Mouse (Mus musculus) ES-Bruce4 (cell line): ENCODE data around the gene Rrad. TPM values are rescaled to one million over a fixed set of nuclear protein-coding genes. Genes with fewer than 3 reads are reported as not detected.

Source experiments
- H3K27ac ChIP-seq: 2 replicates; pipeline ENCODE4 v1.5.1; 2012; ENCODE audit warnings: low read length, inconsistent platforms; ENCODE audit not compliant: insufficient read depth
- H3K27me3 ChIP-seq: 2 replicates; pipeline ENCODE4 v1.6.1; 2012; ENCODE audit warnings: mild to moderate bottlenecking, low read length, inconsistent platforms; ENCODE audit not compliant: control insufficient read depth, poor library complexity, insufficient read depth, severe bottlenecking
- H3K36me3 ChIP-seq: 2 replicates; pipeline ENCODE4 v1.6.1; 2012; ENCODE audit warnings: inconsistent platforms, mild to moderate bottlenecking, low read length, moderate library complexity; ENCODE audit not compliant: control insufficient read depth, poor library complexity, insufficient read depth, severe bottlenecking
- H3K4me1 ChIP-seq: one replicate; pipeline ENCODE4 v1.8.1; 2011; ENCODE audit warnings: low read length; ENCODE audit not compliant: control insufficient read depth, insufficient read depth
- H3K4me3 ChIP-seq: 2 replicates; pipeline ENCODE4 v1.5.1; 2011; ENCODE audit warnings: low read depth, mild to moderate bottlenecking, low read length
- H3K9ac ChIP-seq: 2 replicates; pipeline ENCODE4 v1.6.1; 2012; ENCODE audit warnings: low read depth, mild to moderate bottlenecking, inconsistent platforms; ENCODE audit not compliant: poor library complexity, severe bottlenecking
- H3K9me3 ChIP-seq: replicated peaks from 2 replicates; pipeline ENCODE4 v1.6.1; 2012; ENCODE audit warnings: mild to moderate bottlenecking, low read length, inconsistent platforms; ENCODE audit not compliant: control insufficient read depth, poor library complexity, insufficient read depth, severe bottlenecking
- CTCF ChIP-seq: IDR thresholded peaks from one replicate; pipeline ENCODE4 v1.8.1; 2011; ENCODE audit warnings: low read depth, low read length
- EP300 ChIP-seq: IDR thresholded peaks from 2 replicates; pipeline ENCODE4 v1.6.1; 2011; ENCODE audit warnings: low read depth, low read length; ENCODE audit not compliant: insufficient read depth
- POLR2A ChIP-seq: IDR thresholded peaks from one replicate; pipeline ENCODE4 v1.8.1; 2011; ENCODE audit warnings: low read length; ENCODE audit not compliant: insufficient read depth
- polyA plus RNA-seq: library from polyadenylated mRNA; stranded (reverse); fragments of >200 nt; gene quantifications from 2 replicates; pipeline ENCODE4 v1.2.4, GENCODE M21; 2011; ENCODE audit warnings: low read depth; ENCODE audit not compliant: missing spikeins, insufficient read depth, insufficient read length

Gene Rrad
- polyA plus RNA-seq, 1 experiment: 1.9 TPM

- Histone ChIP-seq H3K27me3 (no peaks in the 10 kb centered on the region), H3K4me3 (peak overlapping the region; percentile 75), H3K9me3 (no peaks in the 10 kb centered on the region), H3K4me1 (no peaks in the 10 kb centered on the region), H3K9ac (peak overlapping the region; percentile 61), H3K27ac (no peak overlapping the region), H3K36me3 (peaks cover 6% of the 10 kb centered on the region; the same call in 1 of the 2 replicates)
- TF ChIP-seq CTCF: no peak
- no peak for TF ChIP-seq EP300
Measured at GRCm38 (mm10) chr8:104640831-104641370, 9.8 kb upstream of the Rrad start.

GRCm38 (mm10) chr8:104640241-104640640 is 9.1 kb upstream of the Rrad start:
- H3K9ac ChIP-seq: peak overlapping the region; percentile 61; the same call in 1 of the 2 replicates
- no peaks in the 10 kb centered on the region for H3K27me3 ChIP-seq
- peaks cover 6% of the 10 kb centered on the region; the same call in 1 of the 2 replicates for H3K36me3 ChIP-seq
- no peaks in the 10 kb centered on the region for H3K9me3 ChIP-seq
- H3K4me3 ChIP-seq: peak overlapping the region; percentile 75; the same call in 1 of the 2 replicates
- no peak overlapping the region for H3K27ac ChIP-seq
- TF ChIP-seq POLR2A (no peak), EP300 (no peak), CTCF (no peak)
- H3K4me1 ChIP-seq: no peaks in the 10 kb centered on the region

DNA sequence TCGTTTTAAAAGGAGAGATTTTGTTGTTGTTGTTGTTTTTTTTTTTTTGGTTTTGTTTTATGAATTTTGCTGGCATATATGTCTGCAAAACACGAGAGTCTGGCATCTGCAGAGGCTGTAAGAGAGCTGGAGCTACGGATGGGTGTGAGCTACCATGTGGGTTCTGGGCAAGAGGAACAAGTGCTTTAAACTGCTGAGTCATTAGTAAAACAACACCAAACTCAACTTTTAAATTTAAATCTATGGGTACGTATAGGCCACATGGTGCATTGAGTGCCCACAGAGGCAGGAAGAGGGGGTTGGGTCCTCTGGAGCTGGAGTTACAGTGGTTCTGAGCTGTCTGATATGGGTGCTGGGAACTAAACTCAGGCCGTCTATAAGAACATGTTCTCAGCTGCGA is 6.9 kb upstream of the Rrad start:
- no peak overlapping the region for H3K27ac ChIP-seq
- no peaks in the 10 kb centered on the region for H3K27me3 ChIP-seq
- H3K36me3 ChIP-seq: peaks cover 6% of the 10 kb centered on the region; the same call in 1 of the 2 replicates
- no peak overlapping the region for H3K4me3 ChIP-seq
- no peak overlapping the region for H3K9ac ChIP-seq
- TF ChIP-seq POLR2A: no peak
- no peak for TF ChIP-seq CTCF
- no peak for TF ChIP-seq EP300
- no peaks in the 10 kb centered on the region for H3K9me3 ChIP-seq
- no peaks in the 10 kb centered on the region for H3K4me1 ChIP-seq

GRCm38 (mm10) chr8:104635004-104635710 is 4.0 kb upstream of the Rrad start:
- Histone ChIP-seq H3K27ac (no peak overlapping the region), H3K9me3 (no peaks in the 10 kb centered on the region), H3K36me3 (peaks cover 6% of the 10 kb centered on the region; the same call in 1 of the 2 replicates), H3K4me3 (no peak overlapping the region), H3K27me3 (peaks cover 4% of the 10 kb centered on the region), H3K4me1 (no peaks in the 10 kb centered on the region), H3K9ac (no peak overlapping the region)
- no peak for TF ChIP-seq CTCF
- no peak for TF ChIP-seq POLR2A
- no peak for TF ChIP-seq EP300

DNA sequence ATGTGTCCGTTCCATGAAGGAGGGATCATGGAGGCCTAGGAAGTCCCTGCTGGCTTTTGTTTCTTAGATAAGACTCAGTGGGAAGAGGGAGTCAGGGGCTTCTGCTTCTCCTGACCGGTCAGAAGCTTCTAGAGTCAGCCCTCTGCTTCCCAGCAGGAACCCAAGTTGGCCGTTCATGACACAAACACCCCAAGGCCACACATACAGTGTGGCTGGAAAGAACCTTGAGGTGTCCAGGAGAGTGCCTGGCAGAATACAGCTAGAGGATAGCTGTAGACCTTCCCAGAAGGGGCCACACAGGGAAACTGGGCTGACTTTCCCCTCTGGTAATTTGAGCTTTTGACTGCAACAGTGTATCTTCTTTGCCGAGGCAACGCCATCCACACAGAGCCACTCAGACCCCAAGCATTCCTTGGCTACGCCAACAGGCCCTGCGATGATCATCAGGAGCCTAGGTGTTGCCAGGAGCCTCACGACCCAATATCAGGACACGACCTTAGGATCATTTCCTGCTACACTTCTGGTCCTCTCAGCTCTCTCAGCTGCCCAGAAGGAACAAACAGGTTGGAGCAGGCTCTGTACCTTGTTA is 2.1 kb upstream of the Rrad start:
- H3K27me3 ChIP-seq: peaks cover 6% of the 10 kb centered on the region
- H3K4me1 ChIP-seq: no peaks in the 10 kb centered on the region
- H3K4me3 ChIP-seq: no peak overlapping the region
- no peak for TF ChIP-seq EP300
- no peak for TF ChIP-seq CTCF
- TF ChIP-seq POLR2A: no peak
- no peaks in the 10 kb centered on the region for H3K9me3 ChIP-seq
- H3K27ac ChIP-seq: no peak overlapping the region
- H3K9ac ChIP-seq: no peak overlapping the region
- no peaks in the 10 kb centered on the region for H3K36me3 ChIP-seq

DNA sequence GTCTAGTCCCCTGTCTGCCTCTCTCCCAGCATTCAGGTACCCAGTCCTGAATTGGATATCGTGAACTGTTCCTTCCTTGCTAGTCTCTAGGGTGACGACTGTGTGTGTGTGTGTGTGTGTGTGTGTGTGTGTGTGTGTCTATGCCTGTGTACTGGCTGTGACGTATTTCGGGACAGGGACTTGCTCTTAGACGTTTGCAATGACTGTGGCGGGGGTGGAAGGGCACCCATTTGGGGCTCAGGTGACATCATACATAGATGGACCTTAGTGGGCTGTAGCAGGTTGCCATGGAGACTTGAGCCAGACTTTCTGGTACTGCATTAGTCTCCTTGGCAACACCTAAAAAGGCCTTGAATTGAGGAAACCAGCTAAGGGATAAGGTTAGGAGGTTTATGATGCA is 1.4 kb upstream of the Rrad start:
- Histone ChIP-seq H3K9me3 (no peaks in the 10 kb centered on the region), H3K27me3 (peaks cover 6% of the 10 kb centered on the region), H3K4me3 (no peak overlapping the region), H3K36me3 (no peaks in the 10 kb centered on the region), H3K4me1 (no peaks in the 10 kb centered on the region), H3K27ac (no peak overlapping the region), H3K9ac (no peak overlapping the region)
- TF ChIP-seq EP300: no peak
- no peak for TF ChIP-seq POLR2A
- TF ChIP-seq CTCF: no peak
